Mouse (Mus musculus) hindlimb bud, embryonic 11.5 days (tissue): Measurements from ENCODE around the gene Dph1.
A peak's percentile ranks its signal among the peaks of the same experiment; 100 is the strongest.

Experiments used
- DNase-seq: peaks from one replicate; pipeline ENCODE4 v3.0.0-alpha.2; 2012; ENCODE audit warnings: low read depth, low spot score; ENCODE audit errors: extremely low spot score

The Dph1 gene

GRCm38 (mm10) chr11:75190905-75191441, at the start of gene Dph1:
Dph1 (minus strand) TSS chr11:75191241.
- no peak for DNase-seq

GRCm38 (mm10) chr11:75240158-75240934, 49.3 kb upstream of the Dph1 start:
- no peak for DNase-seq

- no peak for DNase-seq
Observed at GRCm38 (mm10) chr11:75234745-75235144, 43.7 kb upstream of the Dph1 start.

- no peak for DNase-seq
Observed at GRCm38 (mm10) chr11:75232434-75232833, 41.4 kb upstream of the Dph1 start.

- peak; percentile 20 for DNase-seq
Observed at GRCm38 (mm10) chr11:75231756-75232155, 40.7 kb upstream of the Dph1 start.

GRCm38 (mm10) chr11:75230272-75230760, 39.3 kb upstream of the Dph1 start:
- DNase-seq = no peak

- DNase-seq = no peak
Observed at GRCm38 (mm10) chr11:75229289-75229688, 38.2 kb upstream of the Dph1 start.

- no peak for DNase-seq
Observed at GRCm38 (mm10) chr11:75227632-75228031, 36.6 kb upstream of the Dph1 start.

- no peak for DNase-seq
Observed at GRCm38 (mm10) chr11:75224835-75225234, 33.8 kb upstream of the Dph1 start.

GRCm38 (mm10) chr11:75224062-75224461, 33.0 kb upstream of the Dph1 start:
- DNase-seq = no peak

GRCm38 (mm10) chr11:75220517-75221145, 29.6 kb upstream of the Dph1 start:
- no peak for DNase-seq

- DNase-seq = no peak
Observed at GRCm38 (mm10) chr11:75220115-75220514, 29.1 kb upstream of the Dph1 start.

GRCm38 (mm10) chr11:75214081-75214950, 23.3 kb upstream of the Dph1 start:
- no peak for DNase-seq

- DNase-seq = no peak
Observed at GRCm38 (mm10) chr11:75213372-75214080, 22.5 kb upstream of the Dph1 start.

GRCm38 (mm10) chr11:75212876-75213275, 21.8 kb upstream of the Dph1 start:
- DNase-seq = no peak

GRCm38 (mm10) chr11:75212031-75212667, 21.1 kb upstream of the Dph1 start:
- DNase-seq = no peak

- no peak for DNase-seq
Observed at GRCm38 (mm10) chr11:75210755-75211154, 19.7 kb upstream of the Dph1 start.

- no peak for DNase-seq
Observed at GRCm38 (mm10) chr11:75210093-75210492, 19.1 kb upstream of the Dph1 start.

GRCm38 (mm10) chr11:75209363-75209762, 18.3 kb upstream of the Dph1 start:
- DNase-seq = no peak

GRCm38 (mm10) chr11:75206347-75206746, 15.3 kb upstream of the Dph1 start:
- no peak for DNase-seq
